Mouse (Mus musculus) thymus, postnatal 36 days (tissue): ENCODE data around the gene 2010111I01Rik.
"Not testable (repeated sequence)": the region's sequence is repeated elsewhere in the genome, so short reads cannot be mapped to it uniquely, and the experiment has no call there.

ENCODE experiments used
- DNase-seq, 2 experiments: peaks; one replicate each; pipeline ENCODE4 v3.0.0; 2022; ENCODE audit warnings: mixed read lengths in 2 of 2

Gene 2010111I01Rik

GRCm38 (mm10) chr13:62964640-62965311, at the start of gene 2010111I01Rik:
Gene 2010111I01Rik (plus strand): TSS chr13:62964893.
- peak; percentile 97 to 98 for DNase-seq

GRCm38 (mm10) chr13:62916675-62917074, 48.0 kb upstream of the 2010111I01Rik start:
- DNase-seq: no peak

- no peak for DNase-seq
Measured at GRCm38 (mm10) chr13:62917416-62918110, 47.1 kb upstream of the 2010111I01Rik start.

GRCm38 (mm10) chr13:62919647-62920341, 44.9 kb upstream of the 2010111I01Rik start:
- DNase-seq: peak; percentile 60 to 63

- DNase-seq: no peak
Measured at GRCm38 (mm10) chr13:62922645-62923044, 42.0 kb upstream of the 2010111I01Rik start.

- no peak for DNase-seq
Measured at GRCm38 (mm10) chr13:62923182-62923581, 41.5 kb upstream of the 2010111I01Rik start.

- DNase-seq: peak; percentile 29 to 36
Measured at GRCm38 (mm10) chr13:62926479-62926878, 38.2 kb upstream of the 2010111I01Rik start.

- DNase-seq: no peak
Measured at GRCm38 (mm10) chr13:62927470-62927869, 37.2 kb upstream of the 2010111I01Rik start.

- DNase-seq: not testable (repeated sequence)
Measured at GRCm38 (mm10) chr13:62929144-62929543, 35.5 kb upstream of the 2010111I01Rik start.

GRCm38 (mm10) chr13:62929766-62930389, 34.8 kb upstream of the 2010111I01Rik start:
- DNase-seq: no peak

GRCm38 (mm10) chr13:62932452-62932851, 32.2 kb upstream of the 2010111I01Rik start:
- no peak for DNase-seq

GRCm38 (mm10) chr13:62939371-62939770, 25.3 kb upstream of the 2010111I01Rik start:
- no peak for DNase-seq

- no peak for DNase-seq
Measured at GRCm38 (mm10) chr13:62939797-62940196, 24.9 kb upstream of the 2010111I01Rik start.

- DNase-seq: no peak
Measured at GRCm38 (mm10) chr13:62940721-62941120, 24.0 kb upstream of the 2010111I01Rik start.

- no peak for DNase-seq
Measured at GRCm38 (mm10) chr13:62941341-62942005, 23.2 kb upstream of the 2010111I01Rik start.

- no peak for DNase-seq
Measured at GRCm38 (mm10) chr13:62943274-62943830, 21.3 kb upstream of the 2010111I01Rik start.

- DNase-seq: no peak
Measured at GRCm38 (mm10) chr13:62944109-62944508, 20.6 kb upstream of the 2010111I01Rik start.

- no peak for DNase-seq
Measured at GRCm38 (mm10) chr13:62949560-62950188, 15.0 kb upstream of the 2010111I01Rik start.

GRCm38 (mm10) chr13:62951606-62952005, 13.1 kb upstream of the 2010111I01Rik start:
- no peak for DNase-seq

GRCm38 (mm10) chr13:62952047-62952446, 12.6 kb upstream of the 2010111I01Rik start:
- DNase-seq: no peak

- DNase-seq: no peak
Measured at GRCm38 (mm10) chr13:62952624-62953023, 12.1 kb upstream of the 2010111I01Rik start.

GRCm38 (mm10) chr13:62955997-62956396, 8.7 kb upstream of the 2010111I01Rik start:
- DNase-seq: no peak
